ENCODE assay signal across 9 mouse cellular contexts in genomic region chr6:144814931-144815364, GRCm38 (mm10). TPM values are rescaled to one million over a fixed set of nuclear protein-coding genes. Genes with fewer than 3 reads are reported as not detected.
DNase-seq lines count a peak whose midpoint lies in the region; ATAC-seq and TF ChIP-seq lines count a peak whose summit lies in the region.
"Had no signal": no experiment of that assay in that cellular context is flagged by ENCODE, and none has a peak within 500 bp of the region (broad histone marks: within the 10 kb centered on the region; RNA-seq: fewer than 3 reads in every experiment).

No protein-coding gene starts in this region.

- H3K4me3 ChIP-seq in layer of hippocampus, adult 2 months, result no peak overlapping the region; the same call in 1 of the 2 replicates

- no peak overlapping the region for H3K27ac ChIP-seq in layer of hippocampus, adult 2 months
- H3K27ac ChIP-seq: macrophage had no signal

- peak; percentile 52 for DNase-seq in right cerebral cortex, adult 18-20 months
- no peak for DNase-seq in right cerebral cortex, postnatal 14 days
- peak; percentile 61 for DNase-seq in embryo, embryonic 9.5 days (ENCODE audit: extremely low spot score)
- DNase-seq in heart, postnatal 4 days, result peak; percentile 55
- DNase-seq in layer of hippocampus, adult 2 months (ENCODE audit: low spot score in 2 of 2), result peak; percentile 66 to 68
- peak; percentile 58 for DNase-seq in lung, postnatal 14 days
- DNase-seq in right cerebral cortex, postnatal 4 days, result peak; percentile 18

- ATAC-seq in erythroblast, adult 5-6 weeks (replicated peaks; ENCODE audit: low FRiP score, poor library complexity, severe bottlenecking), result no peak

- peak; percentile 90 for TF ChIP-seq CTCF in layer of hippocampus, adult 2 months (conservative IDR thresholded peaks at IDR 0.05)

RNA-seq across cellular contexts. Expression of gene Sox5, which starts 33.2 kb away (rescaled TPM):
- 1 to 10 TPM; 3.7 to 5.4 TPM for total RNA-seq in heart, postnatal 4 days (2021)
- total RNA-seq in layer of hippocampus, adult 2 months (2021), result 10 to 100 TPM; 36.8 to 42.0 TPM
- total RNA-seq in erythroblast, adult 5-6 weeks (2015; ENCODE audit: low replicate concordance), result 0.21 and 3.1 TPM in 2 replicates
- 0.28 and 0.51 TPM in 2 replicates for total RNA-seq in erythroblast, adult 5-6 weeks (2017; ENCODE audit: low replicate concordance)

Comparison
In these comparisons a context has a peak if more than half of its experiments do, and no peak if none do; other contexts are left out.
1. RNA of gene Sox5, which starts 33.2 kb away (total RNA-seq): 36.8 to 42.0 TPM in layer of hippocampus, adult 2 months; 3.7 to 5.4 TPM in heart, postnatal 4 days and 0.21 to 3.1 TPM in erythroblast, adult 5-6 weeks; every median in the first group is over 4 times any median in the second.